Mouse (Mus musculus): Measurements from ENCODE around the gene Fhl2. TPM values are rescaled to one million over a fixed set of nuclear protein-coding genes. Genes with fewer than 3 reads are reported as not detected.

The Fhl2 gene
- polyA plus RNA-seq, 1 experiment from 2014 or later: 126 TPM

- H3K36me3 ChIP-seq (ENCODE audit: control insufficient read depth, insufficient read depth, low read length): peaks cover 5% of the 10 kb centered on the region; the same call in 1 of the 2 replicates
- DNase-seq (ENCODE audit: low spot score): peak; percentile 57
- 81% methylated on average over 2 of the region's 2 CpGs for WGBS
Observed at GRCm38 (mm10) chr1:43112882-43113281, 83.9 kb downstream of the Fhl2 start.

GRCm38 (mm10) chr1:43110556-43110955 is 86.2 kb downstream of the Fhl2 start:
- TF ChIP-seq EP300 (optimal IDR thresholded peaks at IDR 0.05): no peak
- peak; percentile 84 for TF ChIP-seq CTCF (IDR thresholded peaks at IDR 0.05; ENCODE audit: low read depth)
- DNase-seq (ENCODE audit: low spot score): peak; percentile 74
- 52% methylated on average over 4 of the region's 4 CpGs for WGBS
- Histone ChIP-seq H3K9ac (ENCODE audit: low read length) (no peak overlapping the region), H3K36me3 (ENCODE audit: control insufficient read depth, insufficient read depth, low read length) (peaks cover 10% of the 10 kb centered on the region; the same call in 1 of the 2 replicates), H3K4me2 (replicated peaks; ENCODE audit: low read depth) (no peak overlapping the region), H3K27ac (replicated peaks) (no peak overlapping the region), H3K4me1 (replicated peaks; ENCODE audit: control insufficient read depth, insufficient read depth) (no peaks in the 10 kb centered on the region), H3K4me3 (ENCODE audit: low read depth, low read length) (no peak overlapping the region), H3K9me3 (ENCODE audit: control insufficient read depth, low read length) (no peaks in the 10 kb centered on the region), H3K27me3 (ENCODE audit: control insufficient read depth, insufficient read depth, low read length) (no peaks in the 10 kb centered on the region)
- ATAC-seq (ENCODE audit: low FRiP score, low TSS enrichment): peak; percentile 51; the same call in 1 of the 2 replicates

More at GRCm38 (mm10) chr1:43112882-43113281, 83.9 kb downstream of the Fhl2 start:
- Histone ChIP-seq H3K9me3 (ENCODE audit: control insufficient read depth, low read length) (no peaks in the 10 kb centered on the region), H3K4me3 (ENCODE audit: low read depth, low read length) (no peak overlapping the region), H3K4me2 (replicated peaks; ENCODE audit: low read depth) (no peak overlapping the region), H3K27ac (replicated peaks) (no peak overlapping the region), H3K9ac (ENCODE audit: low read length) (no peak overlapping the region), H3K4me1 (replicated peaks; ENCODE audit: control insufficient read depth, insufficient read depth) (no peaks in the 10 kb centered on the region), H3K27me3 (ENCODE audit: control insufficient read depth, insufficient read depth, low read length) (no peaks in the 10 kb centered on the region)
- no peak for ATAC-seq (ENCODE audit: low FRiP score, low TSS enrichment)
- TF ChIP-seq EP300 (optimal IDR thresholded peaks at IDR 0.05): no peak
- TF ChIP-seq CTCF (IDR thresholded peaks at IDR 0.05; ENCODE audit: low read depth): peak; percentile 83

DNA sequence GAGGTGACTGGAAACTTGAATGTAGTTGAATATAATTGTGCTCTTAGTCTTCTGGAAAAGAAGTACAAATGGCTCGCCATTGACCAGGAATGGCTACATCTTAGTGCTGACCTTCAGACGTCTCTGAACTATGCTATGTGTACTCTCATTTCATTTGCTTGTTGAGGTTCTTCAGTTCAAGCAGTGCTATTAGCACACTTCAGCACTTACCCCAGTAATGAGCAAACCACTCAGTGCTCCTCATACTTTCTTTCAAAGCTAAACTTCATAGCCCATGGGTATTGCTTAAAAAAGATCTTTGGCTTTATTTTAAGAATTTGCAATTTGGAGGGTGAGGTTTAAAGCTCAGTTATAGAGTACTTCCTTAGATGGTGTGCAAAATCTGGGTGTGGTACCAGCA is 88.1 kb downstream of the Fhl2 start:
- H3K4me1 ChIP-seq (replicated peaks; ENCODE audit: control insufficient read depth, insufficient read depth): no peaks in the 10 kb centered on the region
- no peak overlapping the region for H3K4me3 ChIP-seq (ENCODE audit: low read depth, low read length)
- no peak overlapping the region for H3K27ac ChIP-seq (replicated peaks)
- no peaks in the 10 kb centered on the region for H3K9me3 ChIP-seq (ENCODE audit: control insufficient read depth, low read length)
- no peaks in the 10 kb centered on the region for H3K27me3 ChIP-seq (ENCODE audit: control insufficient read depth, insufficient read depth, low read length)
- H3K4me2 ChIP-seq (replicated peaks; ENCODE audit: low read depth): no peak overlapping the region
- TF ChIP-seq EP300 (optimal IDR thresholded peaks at IDR 0.05) (no peak), CTCF (IDR thresholded peaks at IDR 0.05; ENCODE audit: low read depth) (no peak)
- 87% methylated on average over 2 of the region's 2 CpGs for WGBS
- no peak overlapping the region for H3K9ac ChIP-seq (ENCODE audit: low read length)
- peaks cover 7% of the 10 kb centered on the region; the same call in 1 of the 2 replicates for H3K36me3 ChIP-seq (ENCODE audit: control insufficient read depth, insufficient read depth, low read length)
- ATAC-seq (ENCODE audit: low FRiP score, low TSS enrichment): no peak
- DNase-seq (ENCODE audit: low spot score): no peak

- Histone ChIP-seq H3K4me2 (replicated peaks; ENCODE audit: low read depth) (peak within 1 kb of the TSS; percentile 87), H3K27me3 (ENCODE audit: control insufficient read depth, insufficient read depth, low read length) (no peaks in the 10 kb centered on the region), H3K27ac (replicated peaks) (peak within 1 kb of the TSS; percentile 99), H3K9me3 (ENCODE audit: control insufficient read depth, low read length) (no peaks in the 10 kb centered on the region), H3K4me3 (ENCODE audit: low read depth, low read length) (peak within 1 kb of the TSS; percentile 87), H3K4me1 (replicated peaks; ENCODE audit: control insufficient read depth, insufficient read depth) (no peaks in the 10 kb centered on the region), H3K36me3 (ENCODE audit: control insufficient read depth, insufficient read depth, low read length) (no peaks in the 10 kb centered on the region), H3K9ac (ENCODE audit: low read length) (peak within 1 kb of the TSS; percentile 96)
- peak; percentile 96 for ATAC-seq (ENCODE audit: low FRiP score, low TSS enrichment)
- TF ChIP-seq EP300 (optimal IDR thresholded peaks at IDR 0.05) (no peak), CTCF (IDR thresholded peaks at IDR 0.05; ENCODE audit: low read depth) (0 out of 2 replicates have a peak, but pooled peaks have one; percentile 3)
- under 1% methylated on average over 56 of the region's 57 CpGs for WGBS
- peak; percentile 93 for DNase-seq (ENCODE audit: low spot score)
Observed at GRCm38 (mm10) chr1:43098031-43098984, 98.5 kb downstream of the Fhl2 start, which contains the start of the genes Tgfbrap1 and AI597479. Gene Tgfbrap1, minus strand, starts transcription at chr1:43098637. Gene AI597479, plus strand, starts transcription at chr1:43098710.

DNA sequence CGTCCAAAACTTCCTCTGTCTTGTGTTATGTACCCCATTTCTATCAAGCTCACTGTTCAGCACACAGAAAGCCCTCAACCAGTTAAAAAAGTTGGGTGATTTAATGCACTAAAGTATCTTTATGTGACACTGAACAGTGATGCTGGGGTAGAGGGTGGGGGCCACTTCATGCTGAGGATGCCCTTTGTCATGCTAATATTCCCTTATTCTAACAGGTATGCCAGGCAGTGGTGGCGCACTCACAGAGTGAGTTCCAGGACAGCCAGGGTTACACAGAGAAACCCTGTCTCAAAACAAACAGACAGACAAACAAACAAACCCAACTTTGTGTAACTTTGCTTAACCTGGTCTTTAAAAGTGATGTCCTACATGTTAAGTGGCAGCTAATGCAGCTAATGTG is 102.6 kb downstream of the Fhl2 start:
- Histone ChIP-seq H3K4me2 (replicated peaks; ENCODE audit: low read depth) (no peak overlapping the region), H3K27me3 (ENCODE audit: control insufficient read depth, insufficient read depth, low read length) (no peaks in the 10 kb centered on the region), H3K27ac (replicated peaks) (no peak overlapping the region), H3K4me3 (ENCODE audit: low read depth, low read length) (no peak overlapping the region), H3K4me1 (replicated peaks; ENCODE audit: control insufficient read depth, insufficient read depth) (peaks cover 5% of the 10 kb centered on the region; the same call in 1 of the 2 replicates), H3K36me3 (ENCODE audit: control insufficient read depth, insufficient read depth, low read length) (no peaks in the 10 kb centered on the region), H3K9ac (ENCODE audit: low read length) (no peak overlapping the region), H3K9me3 (ENCODE audit: control insufficient read depth, low read length) (no peaks in the 10 kb centered on the region)
- DNase-seq (ENCODE audit: low spot score) (no peak), ATAC-seq (ENCODE audit: low FRiP score, low TSS enrichment) (no peak)
- TF ChIP-seq CTCF (IDR thresholded peaks at IDR 0.05; ENCODE audit: low read depth) (no peak), EP300 (optimal IDR thresholded peaks at IDR 0.05) (no peak)
- 91% methylated on average over 2 of the region's 2 CpGs for WGBS
